Mouse (Mus musculus): ENCODE results near the gene Gabarapl1. TPM values are rescaled to one million over a fixed set of nuclear protein-coding genes. Genes with fewer than 3 reads are reported as not detected.
"Not testable (repeated sequence)": the region's sequence is repeated elsewhere in the genome, so short reads cannot be mapped to it uniquely, and the experiment has no call there.

The Gabarapl1 gene
- total RNA-seq (2014; rRNA removed) (275 and 288 TPM in 2 replicates), polyA plus RNA-seq (2015; fragmentation: Nextera tagmentation; extraction: Ambion mirVana) (243 and 276 TPM in 2 replicates)

- Histone ChIP-seq H3K9me3 (ENCODE audit: low read length) (no peaks in the 10 kb centered on the region), H3K4me1 (ENCODE audit: insufficient read depth) (peaks cover 17% of the 10 kb centered on the region), H3K4me2 (ENCODE audit: low read depth) (peak within 1 kb of the TSS; percentile 73), H3K9ac (peak within 1 kb of the TSS; percentile 92), H3K36me3 (ENCODE audit: insufficient read depth) (peaks cover 10% of the 10 kb centered on the region), H3K27me3 (ENCODE audit: insufficient read depth, low read length) (no peaks in the 10 kb centered on the region), H3K27ac (ENCODE audit: low read depth, low read length) (peak within 1 kb of the TSS; percentile 91), H3K4me3 (ENCODE audit: low read depth, low read length) (peak within 1 kb of the TSS; percentile 91)
- DNase-seq, result peak; percentile 88
- under 1% methylated on average over 55 of the region's 55 CpGs for WGBS
- peak; percentile 86 for ATAC-seq
- no peak for TF ChIP-seq CTCF (IDR thresholded peaks at IDR 0.05; ENCODE audit: low read depth)
Measured at GRCm38 (mm10) chr6:129532942-129533860, at the start of gene Gabarapl1. TSS of gene Gabarapl1 (plus strand) at chr6:129533160.

- Histone ChIP-seq H3K36me3 (ENCODE audit: insufficient read depth) (no peaks in the 10 kb centered on the region), H3K4me3 (ENCODE audit: low read depth, low read length) (no peak overlapping the region), H3K9ac (no peak overlapping the region), H3K9me3 (ENCODE audit: low read length) (no peaks in the 10 kb centered on the region), H3K4me1 (ENCODE audit: insufficient read depth) (no peaks in the 10 kb centered on the region), H3K4me2 (ENCODE audit: low read depth) (no peak overlapping the region), H3K27me3 (ENCODE audit: insufficient read depth, low read length) (no peaks in the 10 kb centered on the region), H3K27ac (ENCODE audit: low read depth, low read length) (no peak overlapping the region)
- ATAC-seq (no peak), DNase-seq (no peak)
- 86% methylated on average over 4 of the region's 4 CpGs for WGBS
- TF ChIP-seq CTCF (IDR thresholded peaks at IDR 0.05; ENCODE audit: low read depth), result no peak
Measured at GRCm38 (mm10) chr6:129494924-129495323, 38.0 kb upstream of the Gabarapl1 start.

- Histone ChIP-seq H3K36me3 (ENCODE audit: insufficient read depth) (no peaks in the 10 kb centered on the region), H3K4me1 (ENCODE audit: insufficient read depth) (no peaks in the 10 kb centered on the region), H3K27me3 (ENCODE audit: insufficient read depth, low read length) (no peaks in the 10 kb centered on the region), H3K4me3 (ENCODE audit: low read depth, low read length) (no peak overlapping the region), H3K4me2 (ENCODE audit: low read depth) (no peak overlapping the region), H3K9me3 (ENCODE audit: low read length) (no peaks in the 10 kb centered on the region), H3K27ac (ENCODE audit: low read depth, low read length) (no peak overlapping the region), H3K9ac (no peak overlapping the region)
- DNase-seq, result no peak
- no peak for TF ChIP-seq CTCF (IDR thresholded peaks at IDR 0.05; ENCODE audit: low read depth)
- ATAC-seq, result no peak
- WGBS, result 87% methylated on average over 3 of the region's 3 CpGs
Measured at GRCm38 (mm10) chr6:129497345-129498218, 35.4 kb upstream of the Gabarapl1 start.

GRCm38 (mm10) chr6:129499516-129499915 lies 33.4 kb upstream of the Gabarapl1 start:
- DNase-seq; ATAC-seq; H3K4me3 ChIP-seq (ENCODE audit: low read depth, low read length); H3K4me1 ChIP-seq (ENCODE audit: insufficient read depth); H3K27me3 ChIP-seq (ENCODE audit: insufficient read depth, low read length); H3K4me2 ChIP-seq (ENCODE audit: low read depth); H3K9me3 ChIP-seq (ENCODE audit: low read length); H3K27ac ChIP-seq (ENCODE audit: low read depth, low read length); H3K9ac ChIP-seq; H3K36me3 ChIP-seq (ENCODE audit: insufficient read depth): not testable (repeated sequence)
- 82% methylated on average over 1 of the region's 1 CpGs for WGBS

GRCm38 (mm10) chr6:129503471-129503870 lies 29.5 kb upstream of the Gabarapl1 start:
- TF ChIP-seq CTCF (IDR thresholded peaks at IDR 0.05; ENCODE audit: low read depth), result no peak
- no peaks in the 10 kb centered on the region for H3K4me1 ChIP-seq (ENCODE audit: insufficient read depth)
- DNase-seq (no peak), ATAC-seq (no peak)
- no peak overlapping the region for H3K9ac ChIP-seq
- WGBS, result 88% methylated on average over 2 of the region's 2 CpGs
- H3K36me3 ChIP-seq (ENCODE audit: insufficient read depth), result no peaks in the 10 kb centered on the region
- no peak overlapping the region for H3K4me2 ChIP-seq (ENCODE audit: low read depth)
- no peak overlapping the region for H3K4me3 ChIP-seq (ENCODE audit: low read depth, low read length)
- H3K27me3 ChIP-seq (ENCODE audit: insufficient read depth, low read length), result no peaks in the 10 kb centered on the region
- no peaks in the 10 kb centered on the region for H3K9me3 ChIP-seq (ENCODE audit: low read length)
- H3K27ac ChIP-seq (ENCODE audit: low read depth, low read length), result no peak overlapping the region

- Histone ChIP-seq H3K4me3 (ENCODE audit: low read depth, low read length) (no peak within 1 kb of the TSS), H3K9me3 (ENCODE audit: low read length) (no peaks in the 10 kb centered on the region), H3K9ac (no peak within 1 kb of the TSS), H3K4me2 (ENCODE audit: low read depth) (no peak within 1 kb of the TSS), H3K27ac (ENCODE audit: low read depth, low read length) (no peak within 1 kb of the TSS), H3K4me1 (ENCODE audit: insufficient read depth) (no peaks in the 10 kb centered on the region), H3K36me3 (ENCODE audit: insufficient read depth) (no peaks in the 10 kb centered on the region), H3K27me3 (ENCODE audit: insufficient read depth, low read length) (no peaks in the 10 kb centered on the region)
- ATAC-seq (no peak), DNase-seq (no peak)
- WGBS, result 89% methylated on average over 9 of the region's 9 CpGs
- no peak for TF ChIP-seq CTCF (IDR thresholded peaks at IDR 0.05; ENCODE audit: low read depth)
Measured at GRCm38 (mm10) chr6:129507024-129507423, 25.9 kb upstream of the Gabarapl1 start, which contains the start of gene Olr1. TSS of gene Olr1 (minus strand) at chr6:129507165.
